Mouse (Mus musculus) kidney, embryonic 15.5 days (tissue): ENCODE data around the gene Pou2f1. TPM values are rescaled to one million over a fixed set of nuclear protein-coding genes. Genes with fewer than 3 reads are reported as not detected.
A peak's percentile ranks its signal among the peaks of the same experiment; 100 is the strongest.

Source experiments
- ATAC-seq: fragments of 200-750 bp; cut with Nextera tagmentation; replicated peaks from 2 replicates; pipeline ENCODE4 v1.8.0; 2017; ENCODE audit warnings: moderate TSS enrichment; ENCODE audit not compliant: low FRiP score
- H3K27ac ChIP-seq: fragments of 300-500 bp; sonication (generic); 2 replicates; pipeline ENCODE4 v1.5.1; 2015; ENCODE audit warnings: mild to moderate bottlenecking, inconsistent platforms
- H3K27me3 ChIP-seq: fragments of 300-500 bp; sonication (generic); 2 replicates; pipeline ENCODE4 v1.6.1; 2015; ENCODE audit warnings: inconsistent platforms
- H3K36me3 ChIP-seq: fragments of 300-500 bp; sonication (generic); 2 replicates; pipeline ENCODE4 v1.6.1; 2015; ENCODE audit warnings: inconsistent platforms
- H3K4me1 ChIP-seq: fragments of 300-500 bp; sonication (generic); 2 replicates; pipeline ENCODE4 v1.6.1; 2015; ENCODE audit warnings: inconsistent platforms
- H3K4me2 ChIP-seq: fragments of 300-500 bp; sonication (generic); 2 replicates; pipeline ENCODE4 v1.6.1; 2015; ENCODE audit warnings: moderate library complexity, mild to moderate bottlenecking, inconsistent platforms
- H3K4me3 ChIP-seq: fragments of 300-500 bp; sonication (generic); replicated peaks from 2 replicates; pipeline ENCODE4 v1.5.1; 2015; ENCODE audit warnings: mild to moderate bottlenecking, inconsistent platforms
- H3K9ac ChIP-seq: fragments of 300-500 bp; sonication (generic); 2 replicates; pipeline ENCODE4 v1.6.1; 2015; ENCODE audit warnings: mild to moderate bottlenecking, inconsistent platforms
- H3K9me3 ChIP-seq: fragments of 300-500 bp; sonication (generic); replicated peaks from 2 replicates; pipeline ENCODE4 v1.6.1; 2016; ENCODE audit warnings: inconsistent platforms
- WGBS: fragments of 180-500 bp; shearing (Covaris S2); methylation state at CpG from one replicate; pipeline ENCODE4 v1.1.7; 2015; ENCODE audit warnings: mixed read lengths; 5-methylcytosine and 5-hydroxymethylcytosine counted together
- polyA plus RNA-seq: library from polyadenylated mRNA; unstranded; fragments of >200 nt; fragmentation: Nextera tagmentation; extraction: Ambion mirVana; gene quantifications from 2 replicates; pipeline ENCODE4 v1.2.1, GENCODE M21; 2015

Gene Pou2f1
- polyA plus RNA-seq, 1 experiment from 2014 or later: 19.5 TPM

- peak overlapping the region; percentile 60; the same call in 1 of the 2 replicates for H3K27ac ChIP-seq
- ATAC-seq: peak; percentile 46; the same call in 1 of the 2 replicates
Measured at GRCm38 (mm10) chr1:165860373-165861234, 141.9 kb downstream of the Pou2f1 start.

GRCm38 (mm10) chr1:165858356-165858755 lies 144.1 kb downstream of the Pou2f1 start:
- 82% methylated on average over 5 of the region's 5 CpGs for WGBS
- Histone ChIP-seq H3K4me3 (no peak overlapping the region), H3K9ac (no peak overlapping the region), H3K27ac (no peak overlapping the region), H3K27me3 (no peaks in the 10 kb centered on the region), H3K9me3 (no peaks in the 10 kb centered on the region), H3K36me3 (no peaks in the 10 kb centered on the region), H3K4me1 (0 out of 2 replicates have a peak, but pooled peaks cover 15% of the 10 kb centered on the region), H3K4me2 (no peak overlapping the region)
- ATAC-seq: peak; percentile 57

More at GRCm38 (mm10) chr1:165860373-165861234, 141.9 kb downstream of the Pou2f1 start:
- Histone ChIP-seq H3K27me3 (no peaks in the 10 kb centered on the region), H3K9me3 (no peaks in the 10 kb centered on the region), H3K4me3 (no peak overlapping the region), H3K36me3 (no peaks in the 10 kb centered on the region), H3K4me2 (no peak overlapping the region), H3K4me1 (peaks cover 20% of the 10 kb centered on the region), H3K9ac (no peak overlapping the region)
- 64% methylated on average over 9 of the region's 9 CpGs for WGBS

- WGBS: 92% methylated on average over 11 of the region's 11 CpGs
- H3K4me2 ChIP-seq: no peak overlapping the region
- no peak overlapping the region for H3K9ac ChIP-seq
- H3K4me1 ChIP-seq: peaks cover 26% of the 10 kb centered on the region
- H3K27ac ChIP-seq: no peak overlapping the region
- no peak for ATAC-seq
- no peaks in the 10 kb centered on the region for H3K36me3 ChIP-seq
- H3K9me3 ChIP-seq: no peaks in the 10 kb centered on the region
- H3K27me3 ChIP-seq: no peaks in the 10 kb centered on the region
- H3K4me3 ChIP-seq: no peak overlapping the region
Measured at GRCm38 (mm10) chr1:165857279-165857678, 145.2 kb downstream of the Pou2f1 start.

- ATAC-seq: no peak
- Histone ChIP-seq H3K4me2 (no peak overlapping the region), H3K36me3 (no peaks in the 10 kb centered on the region), H3K27ac (no peak overlapping the region), H3K9ac (no peak overlapping the region), H3K4me3 (no peak overlapping the region), H3K4me1 (peaks cover 28% of the 10 kb centered on the region), H3K27me3 (peaks cover 2% of the 10 kb centered on the region; the same call in 1 of the 2 replicates), H3K9me3 (no peaks in the 10 kb centered on the region)
- 62% methylated on average over 9 of the region's 9 CpGs for WGBS
Measured at GRCm38 (mm10) chr1:165855759-165856545, 146.5 kb downstream of the Pou2f1 start.

GRCm38 (mm10) chr1:165853729-165854420 lies 148.6 kb downstream of the Pou2f1 start:
- Histone ChIP-seq H3K9ac (no peak overlapping the region), H3K4me3 (no peak overlapping the region), H3K4me2 (no peak overlapping the region), H3K4me1 (peaks cover 33% of the 10 kb centered on the region), H3K9me3 (no peaks in the 10 kb centered on the region), H3K36me3 (no peaks in the 10 kb centered on the region), H3K27me3 (peaks cover 2% of the 10 kb centered on the region; the same call in 1 of the 2 replicates), H3K27ac (no peak overlapping the region)
- 66% methylated on average over 10 of the region's 10 CpGs for WGBS
- no peak for ATAC-seq

- H3K4me3 ChIP-seq: no peak overlapping the region
- no peak for ATAC-seq
Measured at GRCm38 (mm10) chr1:165853131-165853721, 149.3 kb downstream of the Pou2f1 start.

GRCm38 (mm10) chr1:165852131-165852530 lies 150.3 kb downstream of the Pou2f1 start:
- H3K9me3 ChIP-seq: no peaks in the 10 kb centered on the region
- no peak for ATAC-seq
- 38% methylated on average over 5 of the region's 5 CpGs for WGBS

More at GRCm38 (mm10) chr1:165853131-165853721, 149.3 kb downstream of the Pou2f1 start:
- H3K9me3 ChIP-seq: no peaks in the 10 kb centered on the region
- no peak overlapping the region for H3K9ac ChIP-seq
- WGBS: 48% methylated on average over 4 of the region's 4 CpGs
- peaks cover 36% of the 10 kb centered on the region for H3K4me1 ChIP-seq
- H3K27me3 ChIP-seq: peaks cover 2% of the 10 kb centered on the region; the same call in 1 of the 2 replicates
- no peaks in the 10 kb centered on the region for H3K36me3 ChIP-seq
- no peak overlapping the region for H3K27ac ChIP-seq
- H3K4me2 ChIP-seq: no peak overlapping the region

GRCm38 (mm10) chr1:165849458-165850445 lies 152.7 kb downstream of the Pou2f1 start:
- no peak overlapping the region for H3K9ac ChIP-seq
- ATAC-seq: no peak
- 73% methylated on average over 17 of the region's 17 CpGs for WGBS
- peaks cover 45% of the 10 kb centered on the region for H3K4me1 ChIP-seq
- peak overlapping the region; percentile 27; the same call in 1 of the 2 replicates for H3K27ac ChIP-seq
- no peaks in the 10 kb centered on the region for H3K36me3 ChIP-seq
- H3K4me2 ChIP-seq: no peak overlapping the region
- H3K27me3 ChIP-seq: peaks cover 28% of the 10 kb centered on the region
- no peaks in the 10 kb centered on the region for H3K9me3 ChIP-seq
- H3K4me3 ChIP-seq: no peak overlapping the region

More at GRCm38 (mm10) chr1:165852131-165852530, 150.3 kb downstream of the Pou2f1 start:
- H3K27ac ChIP-seq: no peak overlapping the region
- no peak overlapping the region for H3K9ac ChIP-seq
- no peak overlapping the region for H3K4me3 ChIP-seq
- no peak overlapping the region for H3K4me2 ChIP-seq
- H3K27me3 ChIP-seq: peaks cover 4% of the 10 kb centered on the region
- peaks cover 36% of the 10 kb centered on the region for H3K4me1 ChIP-seq
- H3K36me3 ChIP-seq: no peaks in the 10 kb centered on the region

- Histone ChIP-seq H3K36me3 (no peaks in the 10 kb centered on the region), H3K27ac (no peak overlapping the region)
- ATAC-seq: no peak
Measured at GRCm38 (mm10) chr1:165848881-165849280, 153.6 kb downstream of the Pou2f1 start.

GRCm38 (mm10) chr1:165848417-165848816 lies 154.1 kb downstream of the Pou2f1 start:
- H3K9ac ChIP-seq: no peak overlapping the region
- H3K36me3 ChIP-seq: no peaks in the 10 kb centered on the region
- WGBS: 77% methylated on average over 8 of the region's 8 CpGs
- H3K9me3 ChIP-seq: no peaks in the 10 kb centered on the region
- peaks cover 50% of the 10 kb centered on the region for H3K4me1 ChIP-seq
- no peak overlapping the region for H3K27ac ChIP-seq
- peaks cover 40% of the 10 kb centered on the region for H3K27me3 ChIP-seq
- no peak overlapping the region for H3K4me3 ChIP-seq
- no peak overlapping the region for H3K4me2 ChIP-seq
- ATAC-seq: no peak

More at GRCm38 (mm10) chr1:165848881-165849280, 153.6 kb downstream of the Pou2f1 start:
- Histone ChIP-seq H3K4me2 (no peak overlapping the region), H3K27me3 (peaks cover 36% of the 10 kb centered on the region), H3K4me3 (no peak overlapping the region), H3K4me1 (peaks cover 53% of the 10 kb centered on the region), H3K9ac (no peak overlapping the region), H3K9me3 (no peaks in the 10 kb centered on the region)
- 50% methylated on average over 4 of the region's 4 CpGs for WGBS
